19 mouse cellular contexts compared by ENCODE assay signal in the genomic region with DNA sequence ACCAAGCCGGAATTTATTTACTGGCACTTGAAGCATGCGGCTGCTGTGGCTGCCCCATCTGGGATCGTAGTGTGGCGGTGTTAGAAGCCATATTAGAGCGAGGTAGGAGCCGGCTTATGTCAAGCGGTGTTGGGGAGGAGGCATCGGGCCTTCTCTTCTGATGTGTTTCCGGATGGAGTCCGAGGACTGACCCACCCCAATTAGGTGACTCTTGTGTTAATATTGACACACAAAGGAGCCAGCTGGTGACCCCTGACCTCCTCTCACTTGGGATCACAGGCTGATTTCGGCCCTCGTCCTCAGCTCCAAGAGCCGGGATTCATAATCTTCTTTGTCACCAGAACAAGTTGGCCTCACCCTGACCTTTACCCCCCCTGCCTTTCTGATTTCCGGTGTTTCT.
A peak's percentile ranks its signal among the peaks of the same experiment; 100 is the strongest.
DNase-seq lines count a peak whose midpoint lies in the region; ATAC-seq and TF ChIP-seq lines count a peak whose summit lies in the region.
"Had no signal": no experiment of that assay in that cellular context is flagged by ENCODE, and none has a peak within 500 bp of the region (broad histone marks: within the 10 kb centered on the region; RNA-seq: fewer than 3 reads in every experiment).

No protein-coding gene starts in this region.

- H3K27ac ChIP-seq in liver, embryonic 14.5 days = no peak overlapping the region
- no peak overlapping the region for H3K27ac ChIP-seq in liver, embryonic 12.5 days
- no peak overlapping the region for H3K27ac ChIP-seq in embryonic facial prominence, embryonic 10.5 days (replicated peaks)
- H3K27ac ChIP-seq in neural tube, embryonic 13.5 days (replicated peaks) = peak overlapping the region; percentile 49; the same call in 1 of the 2 replicates
- H3K27ac ChIP-seq: kidney, postnatal 0 days; layer of hippocampus, adult 2 months; limb, embryonic 13.5 days; stomach, embryonic 15.5 days had no signal

- H3K4me3 ChIP-seq in liver, embryonic 14.5 days (ENCODE audit: insufficient read depth in 1 of 2, low read depth in 2 of 2, low read length in 2 of 2) = no peak overlapping the region
- H3K4me3 ChIP-seq in liver, embryonic 12.5 days = no peak overlapping the region
- H3K4me3 ChIP-seq in embryonic facial prominence, embryonic 10.5 days = no peak overlapping the region
- no peak overlapping the region for H3K4me3 ChIP-seq in neural tube, embryonic 13.5 days
- H3K4me3 ChIP-seq: layer of hippocampus, adult 2 months; limb, embryonic 13.5 days; stomach, embryonic 15.5 days had no signal

- no peak overlapping the region for H3K4me2 ChIP-seq in liver, embryonic 14.5 days (ENCODE audit: low read depth)
- H3K4me2 ChIP-seq in liver, embryonic 12.5 days = no peak overlapping the region
- H3K4me2 ChIP-seq in neural tube, embryonic 13.5 days = no peak overlapping the region
- H3K4me2 ChIP-seq: limb, embryonic 13.5 days; stomach, embryonic 15.5 days had no signal

- H3K27me3 ChIP-seq in liver, embryonic 14.5 days (ENCODE audit: control insufficient read depth, insufficient read depth, low read length) = no peaks in the 10 kb centered on the region
- H3K27me3 ChIP-seq in liver, embryonic 12.5 days (replicated peaks) = peaks cover 41% of the 10 kb centered on the region
- peaks cover 85% of the 10 kb centered on the region for H3K27me3 ChIP-seq in embryonic facial prominence, embryonic 10.5 days (replicated peaks; ENCODE audit: low read depth, poor library complexity, severe bottlenecking)
- peaks cover 29% of the 10 kb centered on the region for H3K27me3 ChIP-seq in neural tube, embryonic 13.5 days
- H3K27me3 ChIP-seq: stomach, embryonic 15.5 days had no signal

- no peaks in the 10 kb centered on the region for H3K36me3 ChIP-seq in liver, embryonic 14.5 days (replicated peaks; ENCODE audit: control insufficient read depth, insufficient read depth, low read depth)
- H3K36me3 ChIP-seq in liver, embryonic 12.5 days = no peaks in the 10 kb centered on the region
- H3K36me3 ChIP-seq in embryonic facial prominence, embryonic 10.5 days (replicated peaks) = no peaks in the 10 kb centered on the region
- no peaks in the 10 kb centered on the region for H3K36me3 ChIP-seq in neural tube, embryonic 13.5 days
- H3K36me3 ChIP-seq: limb, embryonic 13.5 days; stomach, embryonic 15.5 days had no signal

- no peaks in the 10 kb centered on the region for H3K9me3 ChIP-seq in liver, embryonic 14.5 days (ENCODE audit: control insufficient read depth, low read length)
- H3K9me3 ChIP-seq in liver, embryonic 12.5 days (replicated peaks) = no peaks in the 10 kb centered on the region
- no peaks in the 10 kb centered on the region for H3K9me3 ChIP-seq in embryonic facial prominence, embryonic 10.5 days
- no peaks in the 10 kb centered on the region for H3K9me3 ChIP-seq in neural tube, embryonic 13.5 days
- H3K9me3 ChIP-seq: limb, embryonic 13.5 days; stomach, embryonic 15.5 days had no signal

- no peaks in the 10 kb centered on the region; a peak in 1 of 4 replicates for H3K4me1 ChIP-seq in liver, embryonic 14.5 days (replicated peaks; ENCODE audit: control insufficient read depth in 2 of 2, insufficient read depth in 2 of 2, low read length in 1 of 2)
- peaks cover 8% of the 10 kb centered on the region; the same call in 1 of the 2 replicates for H3K4me1 ChIP-seq in liver, embryonic 12.5 days
- H3K4me1 ChIP-seq in embryonic facial prominence, embryonic 10.5 days = peaks cover 36% of the 10 kb centered on the region
- H3K4me1 ChIP-seq in neural tube, embryonic 13.5 days (replicated peaks) = peaks cover 30% of the 10 kb centered on the region

- peak in 2 of 3 experiments; percentile 4 to 10 for DNase-seq in liver, embryonic 14.5 days (ENCODE audit: low read depth in 3 of 3, low spot score in 3 of 3)
- peak; percentile 84 for DNase-seq in embryo, embryonic 10 days (ENCODE audit: low spot score)
- DNase-seq in embryonic facial prominence, embryonic 10.5 days (ENCODE audit: low spot score) = peak; percentile 64
- DNase-seq in cerebellum, adult 8-10 months = no peak
- no peak for DNase-seq in cerebellum, postnatal 36 days
- DNase-seq: adrenal gland, postnatal 10 days; cerebellum, adult 11-12 months; forebrain, postnatal 0 days; heart, adult 18-20 months; lung, adult 18-20 months; lung, postnatal 4 days; right cerebral cortex, postnatal 14 days had no signal

- 59% methylated on average over 14 of the region's 14 CpGs for WGBS in liver, embryonic 14.5 days (ENCODE audit: insufficient replicate concordance)
- WGBS in liver, embryonic 12.5 days (ENCODE audit: insufficient replicate concordance) = 68% methylated on average over 14 of the region's 14 CpGs
- 23% methylated on average over 14 of the region's 14 CpGs for WGBS in embryonic facial prominence, embryonic 10.5 days
- WGBS in neural tube, embryonic 13.5 days = 18% methylated on average over 14 of the region's 14 CpGs

- no peak for TF ChIP-seq EP300 in liver, embryonic 14.5 days (IDR thresholded peaks at IDR 0.05; ENCODE audit: low read depth)

- TF ChIP-seq CTCF in liver, embryonic 14.5 days (IDR thresholded peaks at IDR 0.05; ENCODE audit: low read depth) = no peak

- H3K9ac ChIP-seq in liver, embryonic 14.5 days (replicated peaks) = no peak overlapping the region
- H3K9ac ChIP-seq in liver, embryonic 12.5 days = no peak overlapping the region
- H3K9ac ChIP-seq in neural tube, embryonic 13.5 days = peak overlapping the region; percentile 26; the same call in 1 of the 2 replicates
- H3K9ac ChIP-seq: forebrain, postnatal 0 days; limb, embryonic 13.5 days; stomach, embryonic 15.5 days had no signal

- no peak for ATAC-seq in liver, embryonic 14.5 days (ENCODE audit: insufficient read depth)
- ATAC-seq in liver, embryonic 12.5 days = no peak; the same call in 1 of the 2 replicates
- no peak for ATAC-seq in neural tube, embryonic 13.5 days (ENCODE audit: low read depth)
- ATAC-seq: forebrain, postnatal 0 days; intestine, postnatal 0 days had no signal

Comparison
In these comparisons a context has a peak if more than half of its experiments do, and no peak if none do; other contexts are left out.
1. DNase-seq: peak in liver, embryonic 14.5 days (2 of 3), embryo, embryonic 10 days (single experiment) and embryonic facial prominence, embryonic 10.5 days (single experiment); none in cerebellum, adult 8-10 months (single experiment) and cerebellum, postnatal 36 days (0 of 2).